Mouse (Mus musculus) subcutaneous adipose tissue, adult 2 months (tissue): ENCODE data around the gene Hes5. TPM values are rescaled to one million over a fixed set of nuclear protein-coding genes. Genes with fewer than 3 reads are reported as not detected.

Source experiments
- polyA plus RNA-seq: library from polyadenylated mRNA; depleted of rRNA; stranded (reverse); fragments of >200 nt; gene quantifications from 2 replicates; pipeline ENCODE4 v1.2.3, GENCODE M21; 2012; ENCODE audit warnings: low replicate concordance; rRNA removed

Hes5 gene
- 0.20 TPM in 1 of 2 replicates, not detected in the other for polyA plus RNA-seq

GRCm38 (mm10) chr4:154960690-154961225 is at the start of gene Hes5:
Hes5 (plus strand) TSS chr4:154960923.

GRCm38 (mm10) chr4:154928395-154929087 is 32.2 kb upstream of the Hes5 start, which contains the start of gene Tnfrsf14:
Tnfrsf14 (minus strand) TSS chr4:154928563.

DNA sequence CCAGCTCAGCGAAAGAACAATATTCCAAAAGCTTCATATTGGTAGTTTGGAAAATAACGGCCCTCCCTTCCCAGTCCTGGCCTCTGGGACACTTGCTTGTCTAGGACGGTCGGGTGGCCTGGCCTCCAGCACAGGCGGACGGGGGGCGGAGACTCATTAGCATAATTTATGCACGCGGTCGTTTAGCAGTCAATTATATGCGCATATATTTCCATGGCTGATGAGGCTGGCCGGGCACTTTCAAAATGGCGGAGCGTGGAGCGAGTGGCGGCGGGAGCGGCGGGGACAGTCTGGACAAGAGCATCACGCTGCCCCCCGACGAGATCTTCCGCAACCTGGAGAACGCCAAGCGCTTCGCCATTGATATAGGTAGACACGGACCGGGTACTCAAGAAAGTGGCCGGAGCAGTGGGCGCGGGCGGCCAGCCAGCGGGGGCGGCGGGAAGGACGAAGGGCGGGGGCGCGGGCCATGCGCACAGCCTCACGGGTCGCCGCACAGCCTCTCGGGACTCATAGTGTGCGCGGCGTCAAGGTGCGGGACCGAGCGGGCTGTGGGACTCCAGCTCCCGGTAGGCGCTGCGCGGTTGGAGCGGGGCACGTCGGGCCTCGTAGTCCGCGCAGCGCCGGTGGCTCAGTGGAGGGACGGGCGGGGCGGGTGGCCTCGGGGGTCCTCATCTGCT is 3.3 kb downstream of the Hes5 start, which contains the start of gene Pank4:
Pank4 (plus strand) TSS at position 223 of the 680 bp plus-strand sequence.

Other genes with a start within 250 kb of the Hes5 start
- gene Ttc34, start 123.5 kb upstream of the Hes5 start, polyA plus RNA-seq: 0.14 TPM in 1 of 2 replicates, not detected in the other
- gene Mmel1, start 91.3 kb upstream of the Hes5 start, polyA plus RNA-seq: 0.13 TPM in 1 of 2 replicates, not detected in the other
- gene Fam213b, start 61.8 kb upstream of the Hes5 start, polyA plus RNA-seq: 46.8 and 245 TPM in 2 replicates
- 28.7 and 46.5 TPM in 2 replicates for gene Tnfrsf14, start 32.4 kb upstream of the Hes5 start, polyA plus RNA-seq
- gene Pank4, start 3.2 kb downstream of the Hes5 start, polyA plus RNA-seq: 39.2 and 64.0 TPM in 2 replicates
- gene Plch2, start 95.9 kb downstream of the Hes5 start, polyA plus RNA-seq: 2.6 and 10.7 TPM in 2 replicates
- gene Pex10, start 106.1 kb downstream of the Hes5 start, polyA plus RNA-seq: 20.0 and 21.4 TPM in 2 replicates
- 97.9 and 103 TPM in 2 replicates for gene Rer1, start 125.5 kb downstream of the Hes5 start, polyA plus RNA-seq
- 3.7 and 10.4 TPM in 2 replicates for gene Morn1, start 125.7 kb downstream of the Hes5 start, polyA plus RNA-seq